13 mouse cellular contexts compared by ENCODE assay signal in genomic region chr14:78851366-78851765, GRCm38 (mm10). TPM values are rescaled to one million over a fixed set of nuclear protein-coding genes. Genes with fewer than 3 reads are reported as not detected.
DNase-seq lines count a peak whose midpoint lies in the region; ATAC-seq and TF ChIP-seq lines count a peak whose summit lies in the region.
"Had no signal": no experiment of that assay in that cellular context is flagged by ENCODE, and none has a peak within 500 bp of the region (broad histone marks: within the 10 kb centered on the region; RNA-seq: fewer than 3 reads in every experiment).

No protein-coding gene starts in this region.

- no peaks in the 10 kb centered on the region for H3K9me3 ChIP-seq in kidney, embryonic 14.5 days (ENCODE audit: control insufficient read depth, low read length)
- H3K9me3 ChIP-seq: midbrain, embryonic 13.5 days; neural tube, embryonic 13.5 days; stomach, embryonic 15.5 days had no signal

- no peaks in the 10 kb centered on the region for H3K27me3 ChIP-seq in kidney, adult 2 months (replicated peaks; ENCODE audit: control insufficient read depth, insufficient read depth, low read length)
- no peaks in the 10 kb centered on the region for H3K27me3 ChIP-seq in kidney, embryonic 14.5 days (ENCODE audit: control insufficient read depth, insufficient read depth, low read length)
- H3K27me3 ChIP-seq: midbrain, embryonic 13.5 days; neural tube, embryonic 13.5 days; stomach, embryonic 15.5 days had no signal

- no peak overlapping the region for H3K4me3 ChIP-seq in kidney, adult 2 months (ENCODE audit: insufficient read depth, low read depth, low read length)
- H3K4me3 ChIP-seq in kidney, embryonic 14.5 days (ENCODE audit: low read length): no peak overlapping the region
- H3K4me3 ChIP-seq: midbrain, embryonic 13.5 days; neural tube, embryonic 13.5 days; stomach, embryonic 15.5 days had no signal

- H3K27ac ChIP-seq in kidney, adult 2 months (ENCODE audit: insufficient read depth, low read depth, low read length): peak overlapping the region; percentile 11
- no peak overlapping the region for H3K27ac ChIP-seq in kidney, embryonic 14.5 days (ENCODE audit: low read depth, low read length)
- H3K27ac ChIP-seq: midbrain, embryonic 13.5 days; stomach, embryonic 15.5 days had no signal

- DNase-seq in frontal cortex, postnatal 10 days (ENCODE audit: low spot score in 2 of 2): no peak
- DNase-seq in kidney, adult 2 months: no peak
- DNase-seq in adrenal gland, postnatal 25 days: peak; percentile 10
- DNase-seq in heart, postnatal 4 days: peak; percentile 24
- no peak for DNase-seq in cerebellum, adult 9-10 months
- DNase-seq: right cerebral cortex, postnatal 14 days had no signal

- TF ChIP-seq POLR2A in kidney, adult 2 months (IDR thresholded peaks at IDR 0.05; ENCODE audit: low read depth, low read length): no peak

- no peak for TF ChIP-seq CTCF in kidney, adult 2 months (conservative IDR thresholded peaks at IDR 0.05; ENCODE audit: insufficient read depth, insufficient read length, low read depth, low read length)

- H3K36me3 ChIP-seq in kidney, adult 2 months (ENCODE audit: control insufficient read depth, insufficient read depth, low read length): no peaks in the 10 kb centered on the region
- no peaks in the 10 kb centered on the region for H3K36me3 ChIP-seq in kidney, embryonic 14.5 days (ENCODE audit: control insufficient read depth, insufficient read depth, low read length)
- H3K36me3 ChIP-seq: midbrain, embryonic 13.5 days; neural tube, embryonic 13.5 days; stomach, embryonic 15.5 days had no signal

- no peak overlapping the region for H3K9ac ChIP-seq in kidney, embryonic 14.5 days (ENCODE audit: low read depth, low read length)
- H3K9ac ChIP-seq: midbrain, embryonic 13.5 days; neural tube, embryonic 13.5 days; stomach, embryonic 15.5 days had no signal

- peak; percentile 58 for ATAC-seq in frontal cortex, adult (ENCODE audit: low TSS enrichment)
- ATAC-seq in kidney, embryonic 14.5 days (ENCODE audit: low FRiP score, low TSS enrichment): no peak
- no peak for ATAC-seq in inflammation-experienced regulatory T-cells, adult 6 months
- ATAC-seq: forebrain, embryonic 14.5 days; midbrain, embryonic 13.5 days had no signal

- H3K4me2 ChIP-seq in kidney, embryonic 14.5 days (replicated peaks; ENCODE audit: low read depth, low read length): no peak overlapping the region
- H3K4me2 ChIP-seq: midbrain, embryonic 13.5 days; stomach, embryonic 15.5 days had no signal

- peaks cover 8% of the 10 kb centered on the region for H3K4me1 ChIP-seq in kidney, adult 2 months (ENCODE audit: control insufficient read depth, insufficient read depth, low read length)
- peaks cover 8% of the 10 kb centered on the region; the same call in 1 of the 2 replicates for H3K4me1 ChIP-seq in kidney, embryonic 14.5 days (ENCODE audit: control insufficient read depth, insufficient read depth, low read length)

- 65% methylated on average over 3 of the region's 3 CpGs for WGBS in kidney, adult 2 months
- 68% methylated on average over 3 of the region's 3 CpGs for WGBS in kidney, embryonic 14.5 days

RNA-seq across cellular contexts. Expression of gene Vwa8, which starts 2.5 kb away (rescaled TPM):
- 71.2 and 78.0 TPM in 2 replicates for polyA plus RNA-seq in kidney, adult 2 months (2012; rRNA removed)
- polyA plus RNA-seq in kidney, embryonic 14.5 days (2014; fragmentation: Nextera tagmentation; extraction: Ambion mirVana): 9.3 and 15.5 TPM in 2 replicates
- total RNA-seq in adrenal gland, postnatal 25 days (2021): 136 and 144 TPM in 2 replicates
- total RNA-seq in heart, postnatal 4 days (2021): 100 to 1,000 TPM; 129 to 144 TPM
- polyA plus RNA-seq in inflammation-experienced regulatory T-cells, adult 6 months (2017; shearing (Covaris generic)): 10 to 100 TPM in 1 of 3 experiments, 1 to 10 TPM in 2; 4.7 to 10.0 (median 8.4) TPM

Comparison
In these comparisons a context has a peak if more than half of its experiments do, and no peak if none do; other contexts are left out.
1. DNase-seq: peak in adrenal gland, postnatal 25 days (single experiment) and heart, postnatal 4 days (single experiment); none in frontal cortex, postnatal 10 days (0 of 2), kidney, adult 2 months (single experiment) and cerebellum, adult 9-10 months (single experiment).